Mouse (Mus musculus) pancreas, adult 10 weeks (tissue): ENCODE measurements around the gene Fam186a. TPM values are rescaled to one million over a fixed set of nuclear protein-coding genes. Genes with fewer than 3 reads are reported as not detected.

ENCODE experiments used
- polyA plus RNA-seq: library from polyadenylated mRNA; stranded (reverse); fragments of 350-450 nt; fragmentation: Illumina TruSeq; extraction: RNeasy Lipid Tissue Mini Kit (QIAGEN cat#74804); gene quantifications from one replicate; pipeline ENCODE4 v1.2.3, GENCODE M21; 2015; ENCODE audit warnings: low read depth, low replicate concordance; ENCODE audit not compliant: insufficient read depth

The Fam186a gene
- not detected for polyA plus RNA-seq

GRCm38 (mm10) chr15:99966961-99967360, at the start of gene Fam186a:
Gene Fam186a (minus strand): TSS chr15:99967061.

GRCm38 (mm10) chr15:99969765-99970164, 2.9 kb upstream of the Fam186a start, which contains the start of gene Larp4:
Gene Larp4 (plus strand): TSS chr15:99970065.

GRCm38 (mm10) chr15:99875334-99875869, 91.5 kb downstream of the Fam186a start, which contains the start of gene Lima1:
Gene Lima1 (minus strand): TSS chr15:99875456.

Other genes starting within 250 kb of the Fam186a start
- 8.3 TPM for gene Gpd1, start 249.5 kb downstream of the Fam186a start, polyA plus RNA-seq
- gene Cox14, start 241.4 kb downstream of the Fam186a start, polyA plus RNA-seq: 22.0 TPM
- 9.9 TPM for gene Cers5, start 194.2 kb downstream of the Fam186a start, polyA plus RNA-seq
- gene Lima1, start 91.6 kb downstream of the Fam186a start, polyA plus RNA-seq: 12.3 TPM
- gene Larp4, start 3.0 kb upstream of the Fam186a start, polyA plus RNA-seq: 5.6 TPM
- gene Dip2b, start 71.6 kb upstream of the Fam186a start, polyA plus RNA-seq: 2.5 TPM